Mouse (Mus musculus): ENCODE measurements around the gene Gm42372.

- no peak for TF ChIP-seq CTCF (IDR thresholded peaks at IDR 0.05; ENCODE audit: low read depth, low read length)
- TF ChIP-seq POLR2A (IDR thresholded peaks at IDR 0.05; ENCODE audit: borderline replicate concordance, low read depth, low read length): no peak
Observed at GRCm38 (mm10) chr7:17009326-17010009, 26.6 kb downstream of the Gm42372 start.
